Mouse (Mus musculus) adrenal gland, adult 18-20 months (tissue): Measurements from ENCODE around the gene Arhgap19. TPM values are rescaled to one million over a fixed set of nuclear protein-coding genes. Genes with fewer than 3 reads are reported as not detected.

Experiments used
- DNase-seq, 2 experiments: peaks; one replicate each; pipeline ENCODE4 v3.0.0; 2021 to 2022; ENCODE audit warnings: low spot score in 2 of 2
- total RNA-seq, 2 experiments: library from RNA; stranded (reverse); gene quantifications; 1 replicate in 1 of 2; 2 replicates in 1 of 2; pipeline ENCODE4 v1.2.3; 2021

The Arhgap19 gene
- total RNA-seq, 2 experiments from 2014 or later = 4.2 to 4.8 TPM

DNA sequence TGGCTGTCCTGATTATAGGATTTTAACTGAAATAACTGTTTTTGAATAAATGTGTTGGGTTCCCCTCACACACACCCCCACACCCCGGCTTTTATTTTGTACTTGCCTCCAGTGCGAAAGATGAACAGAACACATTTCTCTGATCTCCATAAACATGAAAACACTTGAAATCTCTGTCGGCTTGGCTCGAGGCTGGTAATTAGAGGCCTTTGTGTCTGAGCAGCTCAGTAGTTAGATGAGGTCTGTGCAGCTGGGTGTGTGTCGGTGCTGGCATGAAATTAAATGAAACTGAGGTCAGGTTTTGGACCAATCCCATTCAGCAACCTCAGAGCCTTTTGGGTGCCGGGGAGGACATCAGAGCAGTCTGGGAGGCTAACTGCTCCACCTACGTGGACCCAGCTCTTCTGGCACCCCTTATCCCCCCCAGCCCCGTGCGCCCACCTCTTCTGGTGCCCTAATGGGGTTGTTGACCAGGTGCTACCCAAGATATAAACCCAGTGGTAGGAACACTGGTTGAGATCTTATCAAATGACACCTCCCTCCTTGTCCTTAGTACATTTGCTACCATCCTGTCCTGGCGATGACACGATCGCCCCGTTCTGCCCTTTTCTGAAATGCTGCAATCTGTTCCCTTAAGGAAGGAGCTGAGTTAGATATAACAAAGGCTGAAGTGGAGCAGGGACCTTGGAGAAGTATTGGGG lies 30.8 kb upstream of the Arhgap19 start:
- no peak for DNase-seq

DNA sequence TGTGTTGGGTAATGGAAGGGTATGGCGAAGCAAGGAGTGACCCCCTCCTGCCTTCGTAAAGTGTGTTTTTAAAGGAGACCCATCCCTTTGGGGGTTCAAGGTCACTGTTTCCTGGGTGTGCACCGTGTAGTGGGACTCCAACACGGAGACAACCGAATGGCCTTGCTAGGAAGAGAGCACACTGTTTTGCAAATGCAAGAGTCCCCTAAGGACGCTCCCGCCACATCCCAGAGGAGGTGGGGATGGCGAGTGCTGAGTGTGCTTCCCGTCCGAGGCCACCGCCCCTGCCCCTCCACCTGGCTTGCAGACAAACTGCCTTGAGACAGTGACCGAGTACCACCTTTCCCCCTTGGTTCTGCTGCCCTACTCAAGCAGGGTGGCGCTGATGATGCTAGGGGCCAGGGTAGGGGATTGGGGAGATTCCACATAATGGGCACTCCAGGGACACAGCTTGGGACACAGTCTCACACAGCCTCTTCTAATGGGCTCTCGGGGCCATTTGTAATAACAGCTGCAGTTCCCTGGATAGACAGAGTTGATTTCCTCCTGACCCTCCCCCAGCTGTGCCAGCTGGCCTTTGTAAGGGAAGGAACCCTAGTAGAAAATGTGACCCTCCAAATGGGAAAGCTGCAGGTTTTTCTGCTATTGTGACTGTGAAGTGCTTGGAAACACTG lies 30.0 kb upstream of the Arhgap19 start:
- DNase-seq = peak in 1 of 2 experiments; percentile 21

DNA sequence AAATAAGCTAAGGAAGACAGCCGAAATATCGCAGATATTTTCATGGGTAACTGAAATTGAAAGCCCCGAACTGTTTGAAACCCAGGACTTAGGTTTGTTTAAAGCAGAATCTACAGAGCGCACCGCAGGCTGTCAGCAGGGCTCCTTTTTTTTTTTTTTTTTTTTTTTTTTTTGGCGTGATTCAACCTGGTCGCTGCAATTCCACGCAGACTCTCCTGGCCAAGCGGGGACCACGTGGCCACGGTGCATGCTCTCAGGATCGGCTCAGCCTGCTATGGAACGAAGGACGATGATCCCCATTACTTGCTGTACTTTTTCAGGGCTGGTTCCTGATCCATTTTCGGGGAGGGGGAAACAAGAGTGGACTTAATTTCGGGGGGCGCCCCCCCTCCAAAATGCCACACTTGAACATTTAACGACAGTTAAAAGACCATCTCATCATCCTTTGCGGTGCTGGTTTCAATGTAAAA lies 29.3 kb upstream of the Arhgap19 start:
- peak; percentile 35 to 37 for DNase-seq

DNA sequence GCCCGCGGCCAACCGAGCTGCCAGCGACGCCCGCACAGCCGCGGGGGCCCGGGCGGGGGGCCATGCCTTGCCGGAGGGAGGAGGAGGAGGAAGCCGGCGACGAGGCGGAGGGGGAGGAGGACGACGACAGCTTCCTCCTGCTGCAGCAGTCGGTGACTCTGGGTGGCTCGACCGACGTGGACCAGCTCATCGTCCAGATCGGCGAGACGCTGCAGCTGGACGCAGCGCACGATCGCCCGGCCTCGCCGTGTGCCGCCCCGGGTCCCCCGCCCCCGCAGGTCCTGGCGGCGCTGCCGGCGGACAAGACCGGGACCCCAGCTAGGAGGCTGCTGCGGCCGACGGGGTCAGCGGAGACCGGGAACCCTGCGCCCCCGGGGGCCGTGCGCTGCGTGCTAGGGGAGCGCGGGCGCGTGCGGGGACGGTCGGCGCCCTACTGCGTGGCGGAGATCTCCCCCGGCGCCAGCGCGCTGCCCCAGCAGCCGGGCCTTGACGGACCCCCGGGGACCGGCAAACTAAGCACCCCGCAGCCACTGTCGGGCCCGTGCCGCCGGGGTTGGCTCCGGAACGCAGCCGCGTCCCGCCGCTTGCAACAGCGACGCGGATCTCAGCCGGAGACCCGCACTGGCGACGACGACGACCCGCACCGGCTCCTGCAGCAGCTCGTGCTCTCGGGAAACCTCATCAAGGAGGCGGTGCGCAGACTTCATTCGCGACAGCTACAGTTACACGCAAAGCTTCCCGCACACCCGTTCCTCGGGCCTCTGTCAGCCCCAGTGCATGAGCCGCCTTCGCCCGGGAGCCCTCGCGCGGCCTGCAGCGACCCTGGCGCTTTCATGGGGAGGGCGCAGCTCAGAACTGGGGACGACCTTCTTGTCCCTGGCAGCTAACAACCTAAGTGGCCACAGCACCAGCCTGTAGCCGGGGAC lies 28.5 kb upstream of the Arhgap19 start:
- peak; percentile 33 to 53 for DNase-seq

DNA sequence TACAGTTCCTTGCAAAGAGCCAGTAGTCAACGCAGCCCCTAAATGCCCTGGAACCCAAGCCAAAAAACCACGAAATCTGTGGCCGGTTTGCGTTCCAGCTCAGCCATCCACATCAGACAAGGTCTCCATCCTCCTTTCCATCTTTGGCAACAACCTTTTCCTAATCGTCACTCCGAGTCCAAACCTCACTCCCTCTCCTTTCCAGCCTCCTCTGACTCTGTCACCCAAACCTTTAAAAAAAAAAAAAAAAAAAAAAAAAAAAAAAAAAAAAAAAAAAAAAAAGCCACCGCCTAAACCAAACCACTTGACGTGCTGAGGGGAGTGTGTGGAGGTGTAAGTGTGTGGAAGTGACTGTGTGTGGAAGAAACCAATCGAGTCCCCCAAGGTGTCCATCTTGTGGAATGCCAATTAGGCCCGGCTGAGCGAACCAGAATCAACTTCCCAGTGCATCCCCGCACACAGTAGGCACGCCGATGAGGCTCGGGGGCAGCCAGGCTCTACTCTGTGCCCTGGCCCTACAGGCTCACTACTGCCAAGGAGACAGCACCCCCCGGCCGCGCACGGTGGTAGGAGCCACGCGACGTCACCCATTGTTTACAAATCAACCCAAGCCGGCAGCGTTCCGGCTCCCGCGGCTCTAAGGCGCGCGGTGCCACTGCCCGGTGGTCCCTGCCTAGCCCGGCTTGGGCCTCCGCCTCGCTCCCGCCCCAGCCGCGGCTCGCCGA lies 27.7 kb upstream of the Arhgap19 start, which contains the start of gene Frat1:
Frat1 (plus strand) TSS at position 590 of the 725 bp plus-strand sequence.
- peak; percentile 84 to 88 for DNase-seq

DNA sequence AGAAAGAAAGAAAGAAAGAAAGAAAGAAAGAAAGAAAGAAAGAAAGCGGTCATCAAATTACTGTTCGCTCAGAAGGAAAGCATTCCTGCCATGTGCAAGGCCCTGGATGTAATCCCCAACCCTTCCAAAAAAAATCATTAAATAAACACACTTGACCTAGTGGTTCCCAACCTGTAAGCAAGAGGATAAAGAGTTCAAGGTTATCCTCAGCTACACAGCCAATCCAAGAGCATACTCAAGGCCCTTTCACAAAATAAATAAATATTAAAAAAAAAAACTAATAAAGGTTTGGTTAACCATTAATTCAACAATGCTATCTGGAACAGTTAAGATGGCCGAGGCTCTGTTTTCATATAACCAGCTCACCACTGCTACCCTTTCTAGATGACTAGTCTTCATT lies 27.1 kb upstream of the Arhgap19 start:
- no peak for DNase-seq

DNA sequence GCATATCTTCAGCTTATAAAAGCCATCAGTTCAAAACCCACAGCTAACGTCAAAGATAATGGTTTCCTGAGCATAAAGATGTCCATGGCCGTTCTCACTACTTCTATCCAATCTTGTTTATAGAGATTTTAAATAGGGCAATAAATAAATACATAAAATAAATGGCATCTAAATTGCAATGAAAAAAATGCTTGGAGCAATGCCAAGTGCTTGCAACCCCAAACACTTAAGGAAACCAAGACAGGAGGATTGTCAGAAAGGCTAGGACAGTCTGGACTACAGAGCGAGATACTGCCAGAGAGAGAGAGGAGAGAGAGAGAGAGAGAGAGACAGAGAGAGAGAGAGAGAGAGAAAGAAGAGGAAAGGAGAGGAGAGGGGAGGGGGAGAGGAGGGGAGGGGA lies 24.7 kb upstream of the Arhgap19 start:
- no peak for DNase-seq

DNA sequence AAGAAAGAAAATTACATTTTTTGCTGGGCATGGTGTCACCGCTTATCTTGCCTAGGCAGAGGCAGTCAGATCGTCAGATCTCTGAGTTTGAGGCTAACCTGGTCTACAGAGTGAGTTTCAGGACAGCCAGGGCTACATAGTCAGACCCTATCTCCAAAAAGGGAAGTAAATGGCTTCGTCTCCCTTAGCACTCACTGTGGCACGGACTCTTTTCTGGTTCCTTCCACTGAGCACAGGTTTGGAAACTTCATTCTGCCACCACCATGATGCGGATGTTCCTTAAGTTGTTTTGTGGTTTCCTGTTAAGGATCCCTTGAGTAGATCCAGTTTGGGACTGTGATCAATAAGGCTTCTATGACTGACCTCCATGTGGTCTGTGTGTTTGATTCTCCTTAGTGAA lies 23.1 kb upstream of the Arhgap19 start:
- no peak for DNase-seq

DNA sequence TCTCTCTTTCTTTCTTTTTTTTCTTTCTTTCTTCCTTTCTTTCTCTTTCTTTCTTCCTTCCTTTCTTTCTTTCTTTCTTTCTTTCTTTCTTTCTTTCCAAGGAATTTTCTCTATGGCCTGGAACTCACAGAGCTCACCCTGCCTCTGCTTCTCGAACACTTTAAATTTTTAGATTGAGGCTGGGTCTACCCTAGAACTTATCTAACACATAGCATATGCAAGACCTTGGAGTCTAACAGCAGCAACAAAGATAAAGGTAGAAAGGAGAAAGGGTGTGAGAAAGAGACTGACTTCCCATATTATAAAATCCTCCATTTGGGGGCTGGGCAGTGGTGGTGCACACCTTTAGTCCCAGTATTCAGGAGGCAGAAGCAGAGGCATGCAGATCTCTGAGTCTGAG lies 20.7 kb upstream of the Arhgap19 start:
- DNase-seq = no peak

DNA sequence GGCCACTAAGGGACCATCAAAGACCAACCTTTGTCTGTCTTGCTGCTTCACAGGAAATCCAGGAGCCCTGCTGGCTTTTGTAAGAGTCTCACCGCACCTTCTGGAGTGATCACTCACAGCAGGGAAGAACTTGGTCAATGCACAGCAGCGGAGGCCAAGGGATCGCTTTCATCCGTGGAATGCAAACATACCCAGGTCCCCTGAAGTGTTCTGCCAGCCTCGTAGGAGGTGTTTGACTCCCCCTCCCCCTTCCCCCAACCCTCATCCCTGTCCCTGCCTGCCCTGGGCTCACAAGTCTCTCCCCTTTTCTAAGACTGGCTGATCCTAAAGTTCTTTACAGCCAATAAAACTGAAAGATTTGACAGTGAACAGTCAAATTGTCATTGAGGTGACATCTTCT lies 19.6 kb upstream of the Arhgap19 start:
- DNase-seq = no peak

DNA sequence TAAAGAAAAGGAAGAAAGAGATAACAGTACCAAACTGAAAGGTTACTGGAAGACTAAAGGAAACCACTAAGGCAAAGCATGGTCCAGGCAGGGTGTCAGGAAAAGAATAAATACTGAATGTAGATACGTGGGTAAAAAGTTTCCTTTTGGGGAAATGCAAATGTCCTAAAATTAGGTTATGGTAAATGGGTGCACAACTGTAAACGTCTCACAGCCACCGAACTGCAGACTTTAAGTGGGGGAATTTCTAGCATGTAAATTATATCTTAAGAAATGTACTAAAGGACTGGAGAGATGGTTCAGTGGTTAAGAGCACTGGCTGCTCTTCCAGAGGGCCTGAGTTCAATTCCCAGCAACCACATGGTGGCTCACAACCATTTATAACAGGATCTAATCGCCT lies 16.9 kb upstream of the Arhgap19 start:
- no peak for DNase-seq

DNA sequence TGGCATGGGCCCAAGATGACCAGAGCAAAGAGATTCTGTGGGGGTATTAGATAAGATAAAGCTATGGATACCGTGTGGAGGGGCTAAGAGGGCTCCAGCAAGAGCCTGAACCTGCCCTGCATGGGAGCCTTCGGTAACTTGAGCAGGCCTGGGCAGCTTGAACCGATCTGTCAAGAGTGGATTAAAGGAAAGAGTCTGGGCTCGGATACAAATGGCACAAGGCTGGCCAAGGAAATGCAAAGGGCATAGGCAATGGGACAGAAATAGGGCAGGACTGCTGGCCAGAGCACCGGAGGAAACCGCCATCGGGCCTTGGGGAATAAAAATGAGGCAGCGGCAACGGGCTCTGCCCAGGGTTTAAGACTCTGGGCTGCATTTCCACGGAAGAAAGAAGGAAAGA lies 15.5 kb upstream of the Arhgap19 start:
- no peak for DNase-seq

DNA sequence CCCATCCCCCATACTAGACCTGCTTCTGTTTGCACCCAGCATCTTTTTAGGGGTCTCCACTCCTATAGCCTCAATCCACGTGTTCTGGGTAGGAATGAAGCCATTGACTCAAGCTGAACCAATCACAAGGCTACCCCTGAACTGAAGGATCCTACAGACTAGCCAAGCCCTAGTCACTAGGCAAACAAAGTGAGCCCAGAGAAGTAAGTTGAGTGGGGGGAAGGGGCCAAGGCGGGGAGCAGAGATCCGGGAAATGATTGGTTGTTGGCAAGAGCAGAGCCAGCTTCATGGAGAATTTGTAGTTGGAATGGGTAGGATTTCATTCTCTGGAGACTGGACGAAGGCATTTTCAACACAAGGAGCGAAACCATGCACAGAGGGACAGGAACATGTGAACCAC lies 15.1 kb upstream of the Arhgap19 start:
- no peak for DNase-seq

DNA sequence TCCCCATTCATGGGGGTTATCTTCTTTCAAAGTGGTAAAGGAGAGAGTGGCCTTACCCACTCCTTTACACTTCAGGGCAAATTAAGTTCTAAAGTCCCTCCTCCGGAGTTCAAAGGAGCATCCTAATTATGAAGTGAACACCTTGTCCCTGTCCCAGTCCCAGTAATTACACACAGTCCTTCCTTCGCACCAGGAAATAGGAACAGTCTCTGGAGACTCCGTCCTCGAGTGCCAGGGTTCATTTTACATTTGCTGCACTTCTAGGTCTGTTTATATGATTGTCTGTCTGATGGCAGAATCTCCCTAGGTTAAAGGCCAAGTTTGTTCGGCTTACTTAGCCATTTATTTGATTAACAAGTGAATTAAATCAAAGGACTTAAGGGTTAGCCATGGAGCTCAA lies 14.6 kb upstream of the Arhgap19 start:
- no peak for DNase-seq

DNA sequence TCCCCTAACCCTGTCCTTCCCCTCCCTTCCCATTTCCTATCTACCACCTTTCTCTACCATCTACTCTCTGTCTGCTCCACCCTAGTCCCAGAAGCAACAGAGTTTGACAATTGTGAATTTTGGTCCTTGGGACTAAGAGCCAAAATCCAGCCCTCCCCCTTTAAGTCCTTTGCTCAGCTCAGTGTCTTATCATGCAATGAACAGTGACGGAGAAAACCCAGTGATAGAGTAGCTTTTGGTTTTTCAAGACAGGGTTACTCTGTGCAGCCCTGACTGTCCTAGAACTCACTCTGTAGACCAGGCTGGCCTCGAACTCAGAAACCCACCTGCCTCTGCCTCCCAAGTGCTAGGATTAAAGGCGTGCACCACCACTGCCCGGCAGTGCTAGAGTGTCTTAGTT lies 11.5 kb upstream of the Arhgap19 start:
- DNase-seq = no peak

DNA sequence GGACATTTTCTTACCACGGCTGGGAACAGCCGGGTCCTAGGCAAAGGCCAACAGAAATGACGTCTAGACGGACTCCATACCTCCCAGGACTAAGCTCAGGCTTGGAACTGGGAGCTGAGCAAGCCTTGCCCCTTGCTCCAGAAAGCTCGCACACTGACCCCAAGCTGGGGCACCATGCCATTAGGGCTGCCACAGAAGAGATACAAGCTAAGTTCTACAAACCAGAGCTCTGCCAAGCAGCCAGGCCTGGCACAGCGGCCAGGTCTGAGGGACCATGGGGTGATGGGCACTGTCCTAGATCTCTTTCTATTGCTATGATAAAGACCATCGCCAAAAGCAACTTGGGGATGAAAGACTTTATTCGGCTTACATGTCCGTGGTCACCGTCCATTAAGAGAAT lies 10.7 kb upstream of the Arhgap19 start:
- no peak for DNase-seq

DNA sequence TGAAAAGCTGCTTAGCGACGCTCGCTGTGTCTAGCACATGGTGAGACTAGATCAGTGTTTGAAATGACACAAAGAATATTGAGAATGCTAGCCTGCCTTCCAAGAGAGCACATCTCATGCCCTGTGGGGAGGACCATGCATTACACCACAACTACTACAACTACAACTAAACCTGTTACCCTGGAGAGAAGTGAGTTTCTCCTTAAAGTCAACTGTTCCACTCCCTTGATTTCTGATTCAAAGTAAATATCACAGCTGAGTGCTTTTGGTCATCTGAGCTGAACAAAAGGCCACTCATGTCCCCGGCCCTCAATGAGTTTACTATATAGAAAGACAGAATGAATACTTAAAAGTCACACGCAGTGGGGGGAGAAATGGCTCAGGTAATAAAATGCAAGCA lies 8.2 kb upstream of the Arhgap19 start:
- DNase-seq = no peak

DNA sequence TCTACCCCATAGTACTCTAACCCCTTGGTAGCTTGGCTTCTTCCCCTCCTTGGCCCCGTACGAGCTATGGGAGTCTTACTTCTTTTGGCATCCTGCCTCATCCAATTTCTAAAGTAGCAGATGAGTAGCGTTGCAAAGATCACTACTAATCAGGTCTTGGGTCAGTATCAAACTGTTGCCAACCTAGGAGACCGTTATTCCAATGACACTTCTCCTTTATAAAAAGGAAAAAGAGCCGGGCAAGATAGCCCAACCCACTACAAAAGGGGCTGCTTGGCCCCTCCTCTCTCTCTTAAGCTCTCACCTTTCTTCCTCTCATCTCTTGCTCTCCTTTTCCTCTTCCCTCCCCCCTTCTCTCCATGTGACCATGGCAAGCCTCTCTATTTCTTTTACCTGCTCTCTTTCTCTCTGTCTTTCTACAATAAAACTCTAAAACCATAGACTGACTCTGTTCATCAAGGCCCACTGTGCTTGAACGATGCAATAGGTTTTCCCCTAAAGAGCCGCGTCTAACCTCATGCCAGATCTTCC lies 6.3 kb upstream of the Arhgap19 start:
- DNase-seq = no peak

DNA sequence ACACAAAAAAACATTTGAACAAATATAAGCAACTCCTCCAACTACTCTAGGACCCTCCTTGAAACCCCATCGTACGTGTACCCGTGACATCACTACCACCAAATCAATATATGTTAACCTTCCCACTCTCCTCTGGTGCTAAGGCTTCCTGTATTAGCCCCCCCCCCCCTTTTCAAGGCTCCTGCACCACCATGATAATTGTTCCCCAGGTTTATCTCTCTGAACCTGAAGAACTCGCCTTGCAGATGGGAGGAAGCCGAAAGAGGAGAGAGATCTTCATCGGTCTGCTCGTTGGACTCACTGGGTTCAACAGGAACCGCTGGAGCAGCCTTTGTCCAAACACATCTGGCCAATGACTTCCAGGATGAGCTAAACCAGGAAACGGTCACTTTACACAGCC lies 5.7 kb upstream of the Arhgap19 start:
- DNase-seq = no peak

DNA sequence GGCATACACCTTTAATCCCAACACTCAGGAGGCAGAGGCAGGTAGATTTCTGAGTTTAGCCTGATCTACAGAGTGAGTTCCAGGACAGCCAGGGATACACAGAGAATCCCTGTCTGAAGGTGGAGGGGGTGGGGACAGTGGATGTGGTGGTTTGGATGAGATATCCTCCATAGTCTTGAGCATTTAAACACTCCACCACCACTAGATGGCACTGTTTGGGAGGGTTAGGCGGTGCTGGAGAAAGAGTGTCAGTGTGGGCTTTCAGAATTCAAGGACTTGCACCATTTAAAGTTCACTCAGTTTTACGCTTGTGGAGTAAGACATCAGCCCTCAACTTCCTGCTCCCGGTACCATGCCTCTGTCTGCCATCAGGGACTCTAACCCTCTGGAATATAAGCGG lies 4.0 kb upstream of the Arhgap19 start:
- no peak for DNase-seq

DNA sequence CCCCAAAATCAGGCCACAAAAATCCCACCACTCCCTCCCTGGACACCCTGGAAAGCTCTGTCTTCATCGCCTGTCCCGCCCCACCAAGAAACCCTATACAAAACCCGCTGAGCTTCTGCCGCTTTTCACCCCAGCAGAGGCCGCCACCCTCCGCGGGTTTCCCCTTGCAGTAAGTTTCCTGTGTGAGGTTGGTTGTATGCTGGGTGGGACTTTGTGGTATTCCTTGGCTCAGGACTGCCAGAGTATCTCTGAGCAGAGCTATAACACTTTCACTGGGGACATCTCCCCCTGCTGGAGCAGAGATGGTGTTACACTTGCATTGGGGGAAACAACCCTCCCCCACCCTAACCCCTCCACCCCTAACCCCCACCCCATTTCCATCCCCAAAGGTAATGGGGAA lies 1.5 kb upstream of the Arhgap19 start:
- no peak for DNase-seq
